Mouse (Mus musculus): Measurements from ENCODE around the gene Nek2.

Gene Nek2

GRCm38 (mm10) chr1:191821326-191822091 is at the start of gene Nek2:
TSS of gene Nek2 (plus strand) at chr1:191821444.
- peak; percentile 91 to 93 for DNase-seq (ENCODE audit: low spot score in 2 of 2)

GRCm38 (mm10) chr1:191774106-191774505 is 47.1 kb upstream of the Nek2 start:
- no peak for DNase-seq (ENCODE audit: low spot score in 2 of 2)

- DNase-seq (ENCODE audit: low spot score in 2 of 2) = no peak
Observed at GRCm38 (mm10) chr1:191775116-191775515, 46.1 kb upstream of the Nek2 start.

- no peak for DNase-seq (ENCODE audit: low spot score in 2 of 2)
Observed at GRCm38 (mm10) chr1:191777521-191777920, 43.7 kb upstream of the Nek2 start.

- no peak for DNase-seq (ENCODE audit: low spot score in 2 of 2)
Observed at GRCm38 (mm10) chr1:191780470-191780869, 40.8 kb upstream of the Nek2 start.

GRCm38 (mm10) chr1:191785108-191785507 is 36.1 kb upstream of the Nek2 start:
- DNase-seq (ENCODE audit: low spot score in 2 of 2) = no peak

- DNase-seq (ENCODE audit: low spot score in 2 of 2) = no peak
Observed at GRCm38 (mm10) chr1:191786255-191786654, 35.0 kb upstream of the Nek2 start.

GRCm38 (mm10) chr1:191787379-191787778 is 33.9 kb upstream of the Nek2 start:
- DNase-seq (ENCODE audit: low spot score in 2 of 2) = no peak

- no peak for DNase-seq (ENCODE audit: low spot score in 2 of 2)
Observed at GRCm38 (mm10) chr1:191792991-191793390, 28.3 kb upstream of the Nek2 start.

- no peak for DNase-seq (ENCODE audit: low spot score in 2 of 2)
Observed at GRCm38 (mm10) chr1:191793888-191794532, 27.2 kb upstream of the Nek2 start.

- DNase-seq (ENCODE audit: low spot score in 2 of 2) = no peak
Observed at GRCm38 (mm10) chr1:191796238-191796896, 24.9 kb upstream of the Nek2 start.

- DNase-seq (ENCODE audit: low spot score in 2 of 2) = peak in 1 of 2 experiments; percentile 74
Observed at GRCm38 (mm10) chr1:191802093-191802819, 19.0 kb upstream of the Nek2 start.

GRCm38 (mm10) chr1:191802820-191803655 is 18.2 kb upstream of the Nek2 start:
- DNase-seq (ENCODE audit: low spot score in 2 of 2) = peak; percentile 44 to 57

- no peak for DNase-seq (ENCODE audit: low spot score in 2 of 2)
Observed at GRCm38 (mm10) chr1:191804747-191805146, 16.5 kb upstream of the Nek2 start.

GRCm38 (mm10) chr1:191805788-191806187 is 15.5 kb upstream of the Nek2 start:
- no peak for DNase-seq (ENCODE audit: low spot score in 2 of 2)

GRCm38 (mm10) chr1:191806740-191807139 is 14.5 kb upstream of the Nek2 start:
- DNase-seq (ENCODE audit: low spot score in 2 of 2) = no peak

GRCm38 (mm10) chr1:191807979-191808378 is 13.3 kb upstream of the Nek2 start:
- DNase-seq (ENCODE audit: low spot score in 2 of 2) = no peak

GRCm38 (mm10) chr1:191808688-191809223 is 12.5 kb upstream of the Nek2 start:
- DNase-seq (ENCODE audit: low spot score in 2 of 2) = no peak

GRCm38 (mm10) chr1:191811774-191812173 is 9.5 kb upstream of the Nek2 start:
- no peak for DNase-seq (ENCODE audit: low spot score in 2 of 2)

GRCm38 (mm10) chr1:191812949-191813691 is 8.1 kb upstream of the Nek2 start:
- no peak for DNase-seq (ENCODE audit: low spot score in 2 of 2)

Data from urinary bladder, adult 18-20 months (tissue).